Mouse (Mus musculus) heart, adult 2 months (tissue): ENCODE measurements around the gene Hsd17b7. TPM values are rescaled to one million over a fixed set of nuclear protein-coding genes. Genes with fewer than 3 reads are reported as not detected.

ENCODE experiments used
- DNase-seq, 2 experiments: peaks; one replicate each; pipeline ENCODE4 v3.0.0; 2021
- H3K27ac ChIP-seq: fragments of 200-600 bp; 2 replicates; pipeline ENCODE4 v1.8.1; 2022
- H3K27me3 ChIP-seq: fragments of 200-500 bp; 2 replicates; pipeline ENCODE4 v1.6.1; 2012; ENCODE audit warnings: mild to moderate bottlenecking, low read length, inconsistent platforms, mixed read lengths; ENCODE audit not compliant: control insufficient read depth, insufficient read depth
- H3K36me3 ChIP-seq: fragments of 200-500 bp; 2 replicates; pipeline ENCODE4 v1.6.1; 2012; ENCODE audit warnings: low read length, inconsistent platforms; ENCODE audit not compliant: control insufficient read depth, insufficient read depth
- H3K4me1 ChIP-seq: fragments of 200-500 bp; 2 replicates; pipeline ENCODE4 v1.6.1; 2011; ENCODE audit warnings: low read length; ENCODE audit not compliant: control insufficient read depth, insufficient read depth
- H3K4me3 ChIP-seq: fragments of 200-600 bp; 2 replicates; pipeline ENCODE4 v1.8.1; 2022
- H3K79me2 ChIP-seq: fragments of 200-500 bp; replicated peaks from 2 replicates; pipeline ENCODE4 v1.6.1; 2012; ENCODE audit warnings: mild to moderate bottlenecking, inconsistent platforms, low read length, moderate library complexity, mixed read lengths; ENCODE audit not compliant: control insufficient read depth, insufficient read depth
- H3K9ac ChIP-seq: fragments of 200-500 bp; 2 replicates; pipeline ENCODE4 v1.6.1; 2012; ENCODE audit warnings: low read depth, mild to moderate bottlenecking, control low read depth, inconsistent platforms, low read length, mixed read lengths
- CTCF ChIP-seq: fragments of 200-600 bp; IDR thresholded peaks from 2 replicates; pipeline ENCODE4 v1.8.1; 2022; ENCODE audit warnings: antibody characterized with exemption, mild to moderate bottlenecking, moderate library complexity
- EP300 ChIP-seq: fragments of 200-500 bp; IDR thresholded peaks from 2 replicates; pipeline ENCODE4 v1.6.1; 2011; ENCODE audit warnings: low read depth, low read length, control low read depth; ENCODE audit not compliant: insufficient read depth
- POLR2A ChIP-seq: fragments of 200-500 bp; IDR thresholded peaks from 2 replicates; pipeline ENCODE4 v1.6.1; 2011; ENCODE audit warnings: mild to moderate bottlenecking, low read depth, low read length, control low read depth; ENCODE audit not compliant: insufficient read depth
- WGBS: fragments of 180-500 bp; shearing (Covaris S2); methylation state at CpG from one replicate; pipeline ENCODE4 v1.1.7; 2018; 5-methylcytosine and 5-hydroxymethylcytosine counted together
- intact Hi-C: fragments of 180-260 bp; cut with DNase I; formaldehyde crosslinking; loops from one replicate; pipeline ENCODE4 v1.15.1; 2025
- polyA plus RNA-seq: library from polyadenylated mRNA; depleted of rRNA; stranded (reverse); fragments of >200 nt; gene quantifications from 2 replicates; pipeline ENCODE4 v1.2.3, GENCODE M21; 2012
- total RNA-seq, 2 experiments: library from RNA; stranded (reverse); gene quantifications; 2 replicates each; pipeline ENCODE4 v1.2.3; 2021

The Hsd17b7 gene
- total and polyA plus RNA-seq, 3 experiments: 13.2 to 14.4 (median 14.2) TPM

DNA sequence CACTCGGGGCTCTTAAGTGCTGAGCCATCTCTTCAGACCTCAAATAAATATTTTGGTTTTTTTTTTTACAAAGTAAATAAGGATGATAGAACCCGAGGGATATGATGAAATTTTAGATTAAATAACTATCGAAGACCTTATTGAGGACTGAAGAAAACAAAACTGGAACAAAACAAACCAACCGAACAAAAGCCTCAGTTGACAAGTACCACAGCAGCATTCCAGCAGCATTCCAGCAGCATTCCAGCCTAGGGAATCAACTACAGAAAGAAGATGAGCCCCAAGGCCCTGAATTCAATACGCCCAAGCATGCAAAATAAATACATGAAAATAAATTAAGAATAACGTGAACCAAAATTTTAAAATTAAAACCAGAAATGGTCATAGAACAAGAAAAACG lies 19.1 kb downstream of the Hsd17b7 start:
- WGBS: 66% methylated on average over 7 of the region's 7 CpGs
- H3K36me3 ChIP-seq: no peaks in the 10 kb centered on the region
- no peaks in the 10 kb centered on the region for H3K4me1 ChIP-seq
- H3K4me3 ChIP-seq: no peak overlapping the region
- DNase-seq: no peak
- no peak overlapping the region for H3K27ac ChIP-seq
- TF ChIP-seq EP300: no peak
- no peak for TF ChIP-seq CTCF
- TF ChIP-seq POLR2A: no peak
- intact Hi-C loops: no loop called here
- no peaks in the 10 kb centered on the region for H3K79me2 ChIP-seq
- no peaks in the 10 kb centered on the region for H3K27me3 ChIP-seq
- H3K9ac ChIP-seq: no peak overlapping the region

DNA sequence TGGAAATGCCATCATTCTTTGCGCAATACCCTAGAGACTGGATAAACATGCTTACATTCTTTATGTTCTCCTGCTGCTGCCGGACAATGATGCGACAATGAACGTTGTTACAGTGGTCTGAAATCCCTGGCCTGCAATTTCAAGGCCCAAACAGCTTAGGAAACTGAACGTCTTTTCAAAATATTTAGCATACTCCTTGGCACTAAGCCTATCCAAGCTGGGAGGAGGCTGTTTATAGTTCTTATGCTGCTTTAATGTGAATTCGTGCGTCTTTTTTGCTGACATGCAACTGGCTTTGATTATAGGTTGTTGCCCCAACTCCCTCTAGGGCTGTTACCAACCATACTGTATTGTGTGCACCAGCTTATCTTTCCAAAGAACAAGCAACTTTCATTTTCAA lies 20.2 kb downstream of the Hsd17b7 start:
- H3K27me3 ChIP-seq: no peaks in the 10 kb centered on the region
- H3K4me1 ChIP-seq: no peaks in the 10 kb centered on the region
- TF ChIP-seq CTCF (no peak), POLR2A (no peak), EP300 (no peak)
- H3K9ac ChIP-seq: no peak overlapping the region
- 81% methylated on average over 7 of the region's 7 CpGs for WGBS
- intact Hi-C loops: no loop called here
- H3K27ac ChIP-seq: no peak overlapping the region
- H3K79me2 ChIP-seq: no peaks in the 10 kb centered on the region
- H3K36me3 ChIP-seq: no peaks in the 10 kb centered on the region
- H3K4me3 ChIP-seq: no peak overlapping the region
- DNase-seq: no peak

DNA sequence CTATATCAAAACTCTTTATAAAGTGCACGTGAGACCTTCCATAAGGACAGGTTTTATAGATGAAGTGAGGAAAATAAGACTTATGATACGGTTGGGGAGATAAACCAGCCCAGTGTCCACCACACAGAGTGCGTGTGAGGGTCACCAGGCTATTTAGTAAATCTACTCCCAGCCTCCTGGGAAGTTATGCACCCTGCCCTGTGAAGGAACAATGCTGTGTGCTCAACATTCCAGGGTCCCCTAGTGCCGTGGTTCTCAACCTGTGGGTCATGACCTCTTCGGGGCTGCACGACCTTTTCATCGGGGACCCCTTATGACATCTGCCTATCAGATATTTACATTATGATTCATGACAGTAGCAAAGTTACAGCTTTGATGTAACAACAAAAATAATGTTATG lies 20.8 kb downstream of the Hsd17b7 start:
- WGBS: 81% methylated on average over 7 of the region's 7 CpGs

GRCm38 (mm10) chr1:169947654-169948053 lies 21.4 kb downstream of the Hsd17b7 start:
- no peaks in the 10 kb centered on the region for H3K4me1 ChIP-seq
- TF ChIP-seq EP300 (no peak), CTCF (peak; percentile 27), POLR2A (no peak)
- H3K79me2 ChIP-seq: no peaks in the 10 kb centered on the region
- 83% methylated on average over 6 of the region's 6 CpGs for WGBS
- no peak for DNase-seq
- no peak overlapping the region for H3K27ac ChIP-seq
- H3K4me3 ChIP-seq: no peak overlapping the region
- no peaks in the 10 kb centered on the region for H3K36me3 ChIP-seq
- no peak overlapping the region for H3K9ac ChIP-seq
- H3K27me3 ChIP-seq: no peaks in the 10 kb centered on the region
- intact Hi-C loops: no loop called here

More for the DNA sequence above, 20.8 kb downstream of the Hsd17b7 start:
- Histone ChIP-seq H3K4me1 (no peaks in the 10 kb centered on the region), H3K4me3 (no peak overlapping the region), H3K79me2 (no peaks in the 10 kb centered on the region), H3K27ac (no peak overlapping the region), H3K36me3 (no peaks in the 10 kb centered on the region), H3K9ac (no peak overlapping the region), H3K27me3 (no peaks in the 10 kb centered on the region)
- DNase-seq: no peak
- intact Hi-C loops: no loop called here
- no peak for TF ChIP-seq CTCF

DNA sequence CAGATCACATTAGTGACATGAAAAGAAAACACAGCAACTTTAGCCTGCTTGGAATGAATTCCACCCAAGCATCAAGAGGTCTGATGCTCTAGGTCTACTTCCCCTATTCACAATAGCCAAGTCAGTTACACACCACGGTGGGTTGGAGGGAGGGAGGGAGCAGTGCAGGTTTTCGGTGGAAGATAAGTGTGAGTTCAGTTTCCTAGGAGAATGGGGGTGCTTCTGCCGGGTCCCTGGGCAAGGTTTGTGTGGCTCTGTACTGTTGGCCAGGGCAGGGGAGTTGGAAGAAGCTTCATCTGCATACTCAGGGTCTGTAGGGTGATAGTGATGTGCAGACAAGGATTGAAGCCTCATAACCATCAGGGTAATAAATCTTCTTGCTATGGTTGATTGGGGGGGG lies 23.0 kb downstream of the Hsd17b7 start:
- Histone ChIP-seq H3K36me3 (no peaks in the 10 kb centered on the region), H3K4me1 (no peaks in the 10 kb centered on the region), H3K79me2 (no peaks in the 10 kb centered on the region), H3K9ac (no peak overlapping the region), H3K4me3 (no peak overlapping the region), H3K27ac (no peak overlapping the region), H3K27me3 (no peaks in the 10 kb centered on the region)
- whole genome bisulfite sequencing: 67% methylated on average over 3 of the region's 3 CpGs
- intact Hi-C loops: no loop called here
- no peak for DNase-seq
- TF ChIP-seq POLR2A (no peak), EP300 (no peak), CTCF (no peak)

DNA sequence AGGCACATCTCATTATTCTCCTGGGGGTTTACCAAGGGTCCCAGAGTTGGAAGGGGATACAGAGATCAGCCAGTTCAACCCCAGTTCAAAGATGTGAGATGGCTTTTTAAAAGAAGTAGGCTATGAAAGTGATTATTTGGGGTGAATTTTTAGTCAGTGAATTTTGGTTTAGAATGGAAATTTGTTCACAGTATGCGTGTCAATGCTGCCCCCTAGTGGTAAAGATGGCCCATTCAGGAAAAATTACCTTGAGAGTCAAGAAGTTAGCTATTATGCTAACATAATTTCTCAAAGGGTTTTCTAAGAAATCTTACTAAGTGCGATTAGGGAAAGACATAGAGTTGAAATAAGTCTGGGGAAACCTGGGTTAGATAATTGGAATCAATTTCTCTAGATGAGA lies 29.7 kb downstream of the Hsd17b7 start:
- no peak overlapping the region for H3K4me3 ChIP-seq
- intact Hi-C loops: no loop called here

More for the DNA sequence above, 29.7 kb downstream of the Hsd17b7 start:
- H3K4me1 ChIP-seq: no peaks in the 10 kb centered on the region
- no peak overlapping the region for H3K27ac ChIP-seq
- no peak for TF ChIP-seq EP300
- peak; percentile 97 for TF ChIP-seq CTCF
- H3K36me3 ChIP-seq: no peaks in the 10 kb centered on the region
- WGBS: 4% methylated on average over 2 of the region's 2 CpGs
- H3K79me2 ChIP-seq: no peaks in the 10 kb centered on the region
- no peak overlapping the region for H3K9ac ChIP-seq
- no peak for DNase-seq
- no peaks in the 10 kb centered on the region for H3K27me3 ChIP-seq
